Mouse (Mus musculus) limb, embryonic 14.5 days (tissue): ENCODE data around the gene Fars2. TPM values are rescaled to one million over a fixed set of nuclear protein-coding genes. Genes with fewer than 3 reads are reported as not detected.

Experiments
- ATAC-seq: fragments of 200-750 bp; cut with Nextera tagmentation; 2 replicates; pipeline ENCODE4 v1.8.0; 2017; ENCODE audit warnings: low read depth, moderate number of reproducible peaks, moderate TSS enrichment; ENCODE audit not compliant: low FRiP score
- DNase-seq: peaks from one replicate; pipeline ENCODE4 v3.0.0-alpha.2; 2015; ENCODE audit warnings: low spot score
- H3K27ac ChIP-seq: fragments of 300-500 bp; sonication (generic); replicated peaks from 2 replicates; pipeline ENCODE4 v1.5.1; 2014; ENCODE audit warnings: low read depth, mild to moderate bottlenecking, low read length, moderate library complexity, mixed read lengths
- H3K27me3 ChIP-seq: fragments of 300-500 bp; sonication (generic); 2 replicates; pipeline ENCODE4 v1.6.1; 2014; ENCODE audit warnings: low read length, mixed read lengths; ENCODE audit not compliant: control insufficient read depth, insufficient read depth
- H3K36me3 ChIP-seq: fragments of 300-500 bp; sonication (generic); 2 replicates; pipeline ENCODE4 v1.6.1; 2014; ENCODE audit warnings: mild to moderate bottlenecking, low read length, moderate library complexity, mixed read lengths; ENCODE audit not compliant: control insufficient read depth, insufficient read depth
- H3K4me1 ChIP-seq: fragments of 300-500 bp; sonication (generic); 2 replicates; pipeline ENCODE4 v1.6.1; 2014; ENCODE audit warnings: antibody characterized with exemption, low read length, mixed read lengths; ENCODE audit not compliant: control insufficient read depth, insufficient read depth
- H3K4me2 ChIP-seq: fragments of 300-500 bp; sonication (generic); replicated peaks from 2 replicates; pipeline ENCODE4 v1.6.1; 2014; ENCODE audit warnings: low read depth, mild to moderate bottlenecking, low read length, moderate library complexity; ENCODE audit not compliant: severe bottlenecking
- H3K4me3 ChIP-seq: fragments of 300-500 bp; sonication (generic); replicated peaks from 2 replicates; pipeline ENCODE4 v1.5.1; 2014; ENCODE audit warnings: low read length
- H3K9ac ChIP-seq: fragments of 300-500 bp; sonication (generic); 2 replicates; pipeline ENCODE4 v1.6.1; 2014; ENCODE audit warnings: mild to moderate bottlenecking, low read depth, low read length, moderate library complexity; ENCODE audit not compliant: severe bottlenecking
- H3K9me3 ChIP-seq: fragments of 300-500 bp; sonication (generic); 2 replicates; pipeline ENCODE4 v1.6.1; 2016; ENCODE audit warnings: low read length; ENCODE audit not compliant: control insufficient read depth
- POLR2A ChIP-seq: fragments of 200-500 bp; IDR thresholded peaks from 2 replicates; pipeline ENCODE4 v1.8.0; 2012; ENCODE audit warnings: inconsistent platforms, mild to moderate bottlenecking, moderate library complexity, borderline replicate concordance; ENCODE audit not compliant: insufficient read depth, insufficient read length; ENCODE audit errors: extremely low read depth
- whole genome bisulfite sequencing: fragments of 180-500 bp; shearing (Covaris S2); extraction: QIAGEN DNeasy Blood & Tissue Kit; methylation state at CpG from one replicate; pipeline ENCODE4 v1.1.7; 2014; 5-methylcytosine and 5-hydroxymethylcytosine counted together
- polyA plus RNA-seq, 2 experiments: library from polyadenylated mRNA; depleted of rRNA in 1 of 2; stranded (reverse) in 1 of 2; unstranded in 1 of 2; fragments of >200 nt; fragmentation: Nextera tagmentation in 1 of 2; extraction: Ambion mirVana in 1 of 2; gene quantifications; 2 replicates each; pipeline versions ENCODE4 v1.2.1 to v1.2.3; 2012 to 2014

Gene Fars2
- polyA plus RNA-seq, 2 experiments = 27.6 to 35.2 TPM

DNA sequence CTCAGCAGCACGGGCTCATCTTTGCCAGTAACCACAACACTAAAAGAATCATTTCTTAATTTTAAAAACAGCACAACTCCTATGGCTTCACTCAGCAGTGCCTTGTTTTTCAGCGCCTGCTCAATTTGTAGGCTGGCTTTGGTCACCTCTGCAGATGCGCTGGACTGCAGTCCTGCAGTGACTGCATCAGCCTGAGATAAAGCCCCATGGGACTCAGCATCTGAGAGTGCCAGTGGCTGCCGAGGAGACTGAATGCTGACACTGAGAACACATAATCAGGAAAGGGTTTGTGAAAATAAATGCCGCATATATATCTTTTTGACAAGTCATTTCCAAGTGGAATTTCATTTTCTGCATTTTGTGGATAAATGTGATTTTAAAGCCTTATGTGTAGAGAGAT is 268.9 kb downstream of the Fars2 start:
- Histone ChIP-seq H3K27me3 (no peaks in the 10 kb centered on the region), H3K4me2 (no peak overlapping the region), H3K4me1 (no peaks in the 10 kb centered on the region), H3K9ac (no peak overlapping the region), H3K4me3 (no peak overlapping the region), H3K27ac (no peak overlapping the region), H3K9me3 (no peaks in the 10 kb centered on the region), H3K36me3 (no peaks in the 10 kb centered on the region)
- no peak for ATAC-seq
- WGBS = 80% methylated on average over 5 of the region's 5 CpGs
- DNase-seq = no peak
- no peak for TF ChIP-seq POLR2A

GRCm38 (mm10) chr13:36391936-36392335 is 274.7 kb downstream of the Fars2 start:
- H3K27ac ChIP-seq = no peak overlapping the region
- DNase-seq (no peak), ATAC-seq (no peak)
- H3K4me3 ChIP-seq = no peak overlapping the region
- no peaks in the 10 kb centered on the region for H3K9me3 ChIP-seq
- H3K36me3 ChIP-seq = no peaks in the 10 kb centered on the region
- no peak for TF ChIP-seq POLR2A
- no peak overlapping the region for H3K9ac ChIP-seq
- 68% methylated on average over 7 of the region's 7 CpGs for WGBS
- no peak overlapping the region for H3K4me2 ChIP-seq
- no peaks in the 10 kb centered on the region for H3K4me1 ChIP-seq
- no peaks in the 10 kb centered on the region for H3K27me3 ChIP-seq

GRCm38 (mm10) chr13:36392666-36393065 is 275.5 kb downstream of the Fars2 start:
- WGBS = 87% methylated on average over 4 of the region's 4 CpGs
- ATAC-seq (no peak), DNase-seq (no peak)
- no peak overlapping the region for H3K27ac ChIP-seq
- no peak for TF ChIP-seq POLR2A
- no peaks in the 10 kb centered on the region for H3K27me3 ChIP-seq
- H3K9ac ChIP-seq = no peak overlapping the region
- H3K4me1 ChIP-seq = no peaks in the 10 kb centered on the region
- H3K36me3 ChIP-seq = no peaks in the 10 kb centered on the region
- no peaks in the 10 kb centered on the region for H3K9me3 ChIP-seq
- H3K4me2 ChIP-seq = no peak overlapping the region
- no peak overlapping the region for H3K4me3 ChIP-seq

DNA sequence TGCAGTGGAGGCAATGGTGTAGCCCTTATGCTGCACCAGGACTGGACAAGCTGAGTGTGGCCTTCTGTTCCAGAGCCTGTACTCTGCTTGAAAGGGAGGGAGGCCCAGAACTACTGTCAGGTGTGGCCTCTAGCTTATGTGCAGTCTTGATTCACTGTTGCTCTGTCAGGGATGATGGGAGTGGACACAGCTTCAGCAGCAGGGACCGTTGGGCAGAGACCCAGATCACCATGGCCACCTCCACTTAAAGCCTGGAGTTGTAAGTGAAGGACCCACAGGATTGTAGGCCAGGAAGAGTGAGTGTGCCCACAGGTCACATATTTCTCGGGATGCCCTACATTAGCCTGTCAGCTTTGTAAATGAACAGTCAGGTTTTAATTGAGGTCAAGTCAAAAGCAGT is 283.8 kb downstream of the Fars2 start:
- H3K4me1 ChIP-seq = no peaks in the 10 kb centered on the region
- no peaks in the 10 kb centered on the region for H3K27me3 ChIP-seq
- no peak overlapping the region for H3K4me2 ChIP-seq
- H3K36me3 ChIP-seq = no peaks in the 10 kb centered on the region
- no peak overlapping the region for H3K9ac ChIP-seq
- ATAC-seq (no peak), DNase-seq (no peak)
- H3K4me3 ChIP-seq = no peak overlapping the region
- no peaks in the 10 kb centered on the region for H3K9me3 ChIP-seq
- no peak overlapping the region for H3K27ac ChIP-seq
- WGBS = 70% methylated on average over 2 of the region's 2 CpGs
- TF ChIP-seq POLR2A = no peak

GRCm38 (mm10) chr13:36413276-36413675 is 296.1 kb downstream of the Fars2 start:
- Histone ChIP-seq H3K27ac (no peak overlapping the region), H3K4me1 (no peaks in the 10 kb centered on the region), H3K9ac (no peak overlapping the region), H3K27me3 (no peaks in the 10 kb centered on the region), H3K4me3 (no peak overlapping the region), H3K4me2 (no peak overlapping the region), H3K9me3 (no peaks in the 10 kb centered on the region), H3K36me3 (no peaks in the 10 kb centered on the region)
- WGBS = 83% methylated on average over 1 of the region's 1 CpGs
- TF ChIP-seq POLR2A = no peak
- ATAC-seq (no peak), DNase-seq (no peak)

GRCm38 (mm10) chr13:36415176-36415575 is 298.0 kb downstream of the Fars2 start:
- H3K9ac ChIP-seq = no peak overlapping the region
- H3K4me2 ChIP-seq = no peak overlapping the region
- H3K4me1 ChIP-seq = no peaks in the 10 kb centered on the region
- H3K9me3 ChIP-seq = no peaks in the 10 kb centered on the region
- H3K36me3 ChIP-seq = no peaks in the 10 kb centered on the region
- ATAC-seq = no peak
- no peak overlapping the region for H3K4me3 ChIP-seq
- WGBS = 93% methylated on average over 1 of the region's 1 CpGs
- DNase-seq = no peak
- no peak overlapping the region for H3K27ac ChIP-seq
- no peak for TF ChIP-seq POLR2A
- H3K27me3 ChIP-seq = no peaks in the 10 kb centered on the region
